Mouse (Mus musculus): ENCODE data around the gene Nav3. TPM values are rescaled to one million over a fixed set of nuclear protein-coding genes. Genes with fewer than 3 reads are reported as not detected.

Nav3 gene
- polyA plus RNA-seq, 1 experiment from 2014 or later: 1.0 TPM

DNA sequence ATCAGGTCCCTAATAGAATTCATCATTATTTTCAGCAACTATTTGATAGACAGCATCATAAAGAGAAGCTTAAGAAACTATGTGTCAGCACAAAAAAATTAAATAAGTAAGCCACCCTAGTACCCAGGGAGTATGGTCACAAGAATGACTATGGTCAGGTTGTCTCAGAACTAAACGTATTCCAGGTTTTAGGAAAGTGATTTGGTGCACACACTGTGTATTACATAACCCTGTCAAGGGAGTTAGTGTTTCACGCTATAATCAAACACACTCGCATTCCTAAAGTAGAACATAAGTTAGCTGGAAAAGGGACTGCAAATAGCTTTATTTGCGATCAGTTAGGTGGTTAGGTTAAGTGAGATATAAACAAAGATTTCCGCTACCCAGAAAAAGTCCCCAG, 126.0 kb downstream of the Nav3 start:
- H3K4me3 ChIP-seq: no peak overlapping the region
- no peaks in the 10 kb centered on the region for H3K4me1 ChIP-seq
- H3K27ac ChIP-seq: no peak overlapping the region
- H3K36me3 ChIP-seq (replicated peaks): no peaks in the 10 kb centered on the region
- no peaks in the 10 kb centered on the region for H3K9me3 ChIP-seq
- no peaks in the 10 kb centered on the region for H3K27me3 ChIP-seq (ENCODE audit: poor library complexity, severe bottlenecking)
- WGBS: 92% methylated on average over 5 of the region's 5 CpGs
- DNase-seq (ENCODE audit: extremely low spot score, low spot score): no peak

DNA sequence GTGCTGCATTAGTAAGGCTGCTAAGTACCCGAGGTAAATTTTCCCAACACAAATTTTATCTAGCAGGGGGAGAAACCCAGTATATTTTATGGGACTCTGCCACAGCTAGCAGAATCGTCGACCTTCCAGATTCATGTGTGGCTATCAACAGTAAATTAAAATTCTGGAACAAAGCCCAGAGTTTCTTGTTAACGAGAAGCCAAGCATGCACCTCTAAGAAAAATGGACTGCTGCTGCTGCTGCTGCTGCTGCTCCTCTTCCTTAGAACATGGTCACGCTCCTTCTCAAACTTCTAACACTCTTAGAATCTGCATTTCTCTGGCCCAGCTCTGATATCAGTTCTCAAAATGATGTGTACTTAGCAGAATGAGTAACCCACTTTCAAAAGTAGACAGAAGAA, 126.4 kb downstream of the Nav3 start:
- H3K4me1 ChIP-seq: no peaks in the 10 kb centered on the region
- WGBS: 81% methylated on average over 5 of the region's 5 CpGs
- no peaks in the 10 kb centered on the region for H3K36me3 ChIP-seq (replicated peaks)
- no peak for DNase-seq (ENCODE audit: extremely low spot score, low spot score)
- H3K9me3 ChIP-seq: no peaks in the 10 kb centered on the region
- H3K27ac ChIP-seq: no peak overlapping the region
- H3K4me3 ChIP-seq: no peak overlapping the region
- no peaks in the 10 kb centered on the region for H3K27me3 ChIP-seq (ENCODE audit: poor library complexity, severe bottlenecking)

DNA sequence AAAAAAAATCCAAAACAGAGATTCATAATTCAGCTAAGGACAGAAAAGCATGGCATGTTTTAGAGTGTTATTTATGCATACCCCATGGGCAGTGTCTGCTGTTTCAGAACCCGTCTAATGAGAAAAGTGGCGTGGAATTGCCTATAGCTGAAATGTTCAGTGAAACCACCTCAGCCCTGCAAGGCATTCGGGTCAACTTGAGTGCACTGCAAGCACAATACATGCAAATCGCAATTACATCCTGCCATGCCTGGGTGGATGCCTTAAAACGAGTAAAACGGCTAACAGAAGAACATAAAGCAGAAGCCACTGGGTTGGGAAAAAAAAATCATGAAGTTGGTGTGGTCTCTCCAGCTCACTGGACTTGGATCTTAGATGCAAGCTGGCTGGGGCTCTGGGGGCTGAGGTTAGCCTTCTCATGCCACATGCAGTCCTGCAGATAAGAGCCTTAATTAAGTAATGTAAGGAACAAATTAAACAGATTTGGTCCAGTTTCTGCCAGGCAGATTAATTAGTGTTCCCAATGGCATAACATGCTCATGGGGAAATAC, 133.8 kb downstream of the Nav3 start:
- H3K4me3 ChIP-seq: no peak overlapping the region
- no peaks in the 10 kb centered on the region for H3K9me3 ChIP-seq
- WGBS: 74% methylated on average over 6 of the region's 6 CpGs
- H3K36me3 ChIP-seq (replicated peaks): no peaks in the 10 kb centered on the region
- DNase-seq (ENCODE audit: extremely low spot score, low spot score): no peak
- no peaks in the 10 kb centered on the region for H3K27me3 ChIP-seq (ENCODE audit: poor library complexity, severe bottlenecking)
- no peak overlapping the region for H3K27ac ChIP-seq
- H3K4me1 ChIP-seq: no peaks in the 10 kb centered on the region

DNA sequence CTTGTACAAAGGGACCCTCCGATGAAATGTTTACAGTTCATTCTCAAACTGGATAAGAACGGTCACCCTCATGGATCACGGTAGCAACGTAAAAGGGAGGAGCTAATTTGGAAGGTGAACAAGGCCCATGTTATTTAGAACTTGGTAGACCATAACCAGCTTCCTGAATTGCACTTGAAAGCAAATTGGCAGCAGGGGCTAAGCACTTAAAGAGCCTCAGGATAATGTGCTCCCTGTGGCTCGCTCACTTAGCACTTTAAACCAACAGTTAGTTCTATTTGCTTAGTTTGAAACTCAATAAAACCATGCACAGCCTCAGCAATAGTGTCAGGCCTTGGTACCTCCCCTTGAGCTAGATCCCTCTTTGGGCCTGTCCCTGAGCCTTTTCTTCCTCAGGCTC, 138.7 kb downstream of the Nav3 start:
- Histone ChIP-seq H3K36me3 (replicated peaks) (no peaks in the 10 kb centered on the region), H3K27me3 (ENCODE audit: poor library complexity, severe bottlenecking) (no peaks in the 10 kb centered on the region), H3K27ac (no peak overlapping the region), H3K4me3 (no peak overlapping the region), H3K4me1 (0 out of 2 replicates have a peak, but pooled peaks cover 3% of the 10 kb centered on the region), H3K9me3 (no peaks in the 10 kb centered on the region)
- DNase-seq (ENCODE audit: extremely low spot score, low spot score): no peak
- WGBS: 82% methylated on average over 5 of the region's 5 CpGs

DNA sequence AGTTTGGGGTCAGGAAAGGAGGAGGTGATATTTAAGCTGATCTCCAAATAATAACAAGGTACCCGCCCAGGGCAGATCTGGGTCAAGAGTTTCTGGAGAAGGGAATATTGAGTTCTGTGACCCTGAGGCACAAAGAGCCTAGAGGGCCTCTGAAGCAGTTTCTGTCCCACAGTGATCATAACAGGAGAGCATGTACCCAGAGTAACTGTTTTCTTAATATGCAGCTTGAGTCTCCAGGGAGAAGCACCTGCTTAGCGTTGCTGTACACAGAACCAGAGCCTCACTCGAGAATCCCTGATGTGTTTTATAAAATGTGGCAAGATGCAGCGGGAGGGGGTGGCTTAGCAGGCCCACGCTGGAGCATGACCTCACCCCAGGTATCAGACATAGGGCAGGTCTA, 141.5 kb downstream of the Nav3 start:
- H3K9me3 ChIP-seq: no peaks in the 10 kb centered on the region
- H3K4me3 ChIP-seq: no peak overlapping the region
- no peaks in the 10 kb centered on the region for H3K27me3 ChIP-seq (ENCODE audit: poor library complexity, severe bottlenecking)
- no peak overlapping the region for H3K27ac ChIP-seq
- H3K4me1 ChIP-seq: 0 out of 2 replicates have a peak, but pooled peaks cover 3% of the 10 kb centered on the region
- H3K36me3 ChIP-seq (replicated peaks): no peaks in the 10 kb centered on the region
- WGBS: 72% methylated on average over 5 of the region's 5 CpGs
- DNase-seq (ENCODE audit: extremely low spot score, low spot score): no peak

- DNase-seq (ENCODE audit: extremely low spot score, low spot score): no peak
- H3K36me3 ChIP-seq (replicated peaks): no peaks in the 10 kb centered on the region
- no peak overlapping the region for H3K27ac ChIP-seq
- H3K4me1 ChIP-seq: 0 out of 2 replicates have a peak, but pooled peaks cover 3% of the 10 kb centered on the region
- no peaks in the 10 kb centered on the region for H3K9me3 ChIP-seq
- no peak overlapping the region for H3K4me3 ChIP-seq
- 95% methylated on average over 7 of the region's 7 CpGs for WGBS
- H3K27me3 ChIP-seq (ENCODE audit: poor library complexity, severe bottlenecking): no peaks in the 10 kb centered on the region
Observed at GRCm38 (mm10) chr10:110313959-110314358, 142.0 kb downstream of the Nav3 start.

GRCm38 (mm10) chr10:110309511-110309910, 146.5 kb downstream of the Nav3 start:
- Histone ChIP-seq H3K36me3 (replicated peaks) (no peaks in the 10 kb centered on the region), H3K27ac (no peak overlapping the region), H3K9me3 (no peaks in the 10 kb centered on the region), H3K4me1 (0 out of 2 replicates have a peak, but pooled peaks cover 1% of the 10 kb centered on the region), H3K27me3 (ENCODE audit: poor library complexity, severe bottlenecking) (no peaks in the 10 kb centered on the region), H3K4me3 (no peak overlapping the region)
- DNase-seq (ENCODE audit: extremely low spot score, low spot score): no peak
- WGBS: 92% methylated on average over 4 of the region's 4 CpGs

DNA sequence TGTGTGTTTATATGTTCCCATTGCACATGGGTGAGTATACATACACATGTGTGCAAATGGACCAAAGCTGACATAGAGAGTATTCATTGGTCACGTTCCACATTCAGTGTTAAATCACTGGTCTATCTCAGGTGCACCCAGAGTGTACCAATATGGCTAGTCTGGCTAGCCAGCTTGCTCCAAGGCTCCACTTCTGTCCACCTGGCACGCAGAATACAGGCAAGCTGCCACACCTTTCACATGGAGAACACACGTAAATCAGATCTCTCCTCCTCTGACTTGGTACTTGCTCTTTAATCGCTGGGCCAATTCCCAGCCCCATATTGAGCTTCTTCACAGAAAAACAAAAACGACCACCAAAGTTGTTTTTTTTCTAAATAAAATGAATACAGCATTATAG, 150.4 kb downstream of the Nav3 start:
- Histone ChIP-seq H3K27me3 (ENCODE audit: poor library complexity, severe bottlenecking) (no peaks in the 10 kb centered on the region), H3K4me1 (no peaks in the 10 kb centered on the region), H3K9me3 (no peaks in the 10 kb centered on the region), H3K36me3 (replicated peaks) (no peaks in the 10 kb centered on the region), H3K4me3 (no peak overlapping the region), H3K27ac (no peak overlapping the region)
- 86% methylated on average over 5 of the region's 5 CpGs for WGBS
- no peak for DNase-seq (ENCODE audit: extremely low spot score, low spot score)

DNA sequence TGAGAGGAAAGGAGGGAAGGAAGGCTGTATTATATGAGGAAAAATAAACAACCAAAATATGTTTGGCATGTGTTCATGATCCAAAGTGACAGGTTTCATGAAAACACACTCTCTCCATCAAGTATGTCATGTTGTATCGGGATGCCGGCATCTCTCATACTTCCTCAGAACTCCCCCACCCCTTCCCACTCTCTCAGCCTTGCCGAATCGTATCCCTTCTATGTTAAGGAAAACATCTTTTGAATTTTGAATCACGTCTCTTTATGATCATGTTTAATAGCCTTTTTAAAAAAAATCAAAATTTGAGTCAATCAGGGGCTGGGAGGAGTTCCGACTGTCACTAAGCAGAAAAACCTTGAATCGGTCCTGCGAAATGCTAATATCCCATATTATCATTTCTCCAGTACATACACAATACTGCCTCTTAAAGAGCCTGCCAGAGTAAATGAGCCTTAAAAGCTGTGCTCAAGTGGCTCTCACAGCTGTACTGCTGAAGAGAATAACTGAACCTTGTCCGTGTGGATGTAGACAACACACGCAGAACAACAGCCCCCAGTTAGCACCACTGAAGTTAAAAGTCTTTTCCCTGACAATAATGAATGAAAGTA, 165.9 kb downstream of the Nav3 start:
- Histone ChIP-seq H3K36me3 (replicated peaks) (no peaks in the 10 kb centered on the region), H3K4me1 (no peaks in the 10 kb centered on the region), H3K27me3 (ENCODE audit: poor library complexity, severe bottlenecking) (no peaks in the 10 kb centered on the region), H3K9me3 (no peaks in the 10 kb centered on the region), H3K4me3 (no peak overlapping the region), H3K27ac (no peak overlapping the region)
- no peak for DNase-seq (ENCODE audit: extremely low spot score, low spot score)
- 94% methylated on average over 10 of the region's 10 CpGs for WGBS

DNA sequence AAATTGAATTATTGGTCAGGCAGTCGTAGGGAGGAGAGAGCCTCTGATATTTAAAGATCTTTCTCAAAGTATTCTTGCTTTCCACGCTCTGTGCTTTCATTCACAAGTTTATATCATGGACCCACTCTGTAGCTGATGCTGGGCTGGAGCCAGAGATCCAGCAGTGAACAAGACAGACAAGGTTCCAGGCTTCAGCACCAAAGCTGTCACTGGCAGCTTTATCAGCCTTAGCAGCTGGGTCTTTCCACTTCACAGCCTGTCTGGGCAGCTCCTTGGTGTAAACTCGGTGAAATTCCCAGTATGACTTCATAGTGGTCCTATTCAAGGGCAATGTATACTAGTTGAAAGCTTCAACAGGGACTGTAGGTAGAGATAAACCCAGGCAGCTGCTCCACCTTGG, 172.1 kb downstream of the Nav3 start:
- DNase-seq (ENCODE audit: extremely low spot score, low spot score): no peak
- WGBS: 85% methylated on average over 3 of the region's 3 CpGs
- Histone ChIP-seq H3K36me3 (replicated peaks) (no peaks in the 10 kb centered on the region), H3K4me3 (no peak overlapping the region), H3K4me1 (no peaks in the 10 kb centered on the region), H3K27me3 (ENCODE audit: poor library complexity, severe bottlenecking) (no peaks in the 10 kb centered on the region), H3K9me3 (no peaks in the 10 kb centered on the region), H3K27ac (no peak overlapping the region)

GRCm38 (mm10) chr10:110272818-110273217, 183.2 kb downstream of the Nav3 start:
- no peaks in the 10 kb centered on the region for H3K9me3 ChIP-seq
- H3K27me3 ChIP-seq (ENCODE audit: poor library complexity, severe bottlenecking): no peaks in the 10 kb centered on the region
- H3K4me1 ChIP-seq: no peaks in the 10 kb centered on the region
- no peak overlapping the region for H3K27ac ChIP-seq
- no peak overlapping the region for H3K4me3 ChIP-seq
- H3K36me3 ChIP-seq (replicated peaks): no peaks in the 10 kb centered on the region
- no peak for DNase-seq (ENCODE audit: extremely low spot score, low spot score)
- 94% methylated on average over 2 of the region's 2 CpGs for WGBS

DNA sequence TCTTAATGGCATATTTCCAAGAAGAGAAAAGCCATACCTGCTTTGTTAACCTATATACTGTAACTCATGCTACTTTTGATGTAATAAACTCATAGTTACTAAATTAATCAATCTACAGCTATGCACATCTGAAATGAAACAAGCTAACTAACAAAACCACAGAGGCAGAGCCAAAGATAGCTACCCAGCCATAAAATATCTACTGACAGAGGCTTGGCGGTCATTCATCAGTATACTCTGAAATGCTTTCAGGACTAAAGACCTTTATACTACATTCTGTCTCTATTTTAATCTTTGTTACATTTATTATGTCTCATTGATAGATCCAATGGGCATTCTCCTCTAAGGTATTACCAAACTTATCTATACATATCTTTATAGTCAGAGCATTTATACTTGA, 185.4 kb downstream of the Nav3 start:
- DNase-seq (ENCODE audit: extremely low spot score, low spot score): no peak
- no peaks in the 10 kb centered on the region for H3K9me3 ChIP-seq
- H3K4me3 ChIP-seq: no peak overlapping the region
- 83% methylated on average over 1 of the region's 1 CpGs for WGBS
- H3K36me3 ChIP-seq (replicated peaks): no peaks in the 10 kb centered on the region
- H3K27ac ChIP-seq: no peak overlapping the region
- H3K4me1 ChIP-seq: no peaks in the 10 kb centered on the region
- H3K27me3 ChIP-seq (ENCODE audit: poor library complexity, severe bottlenecking): no peaks in the 10 kb centered on the region

DNA sequence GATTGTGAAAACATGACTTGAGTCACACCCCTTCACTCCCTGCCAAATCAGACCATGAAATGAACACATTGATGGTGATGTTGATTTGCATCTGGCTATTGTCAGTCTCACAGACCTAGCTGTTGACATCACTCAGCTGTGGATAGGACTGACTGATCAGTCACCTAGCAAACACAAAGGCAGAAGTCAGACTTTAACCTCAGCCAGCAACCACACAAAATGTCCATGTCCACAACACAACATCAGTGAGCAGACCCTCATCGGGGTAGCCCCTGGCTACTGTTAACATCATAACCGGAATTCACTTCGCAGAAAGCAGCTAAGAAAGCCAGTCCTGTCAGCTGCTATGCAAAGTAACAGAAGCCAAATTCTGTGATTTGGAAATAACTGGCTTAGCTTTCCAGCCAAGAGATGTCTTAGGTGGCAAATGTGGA, 213.9 kb downstream of the Nav3 start:
- Histone ChIP-seq H3K27ac (no peak overlapping the region), H3K36me3 (replicated peaks) (no peaks in the 10 kb centered on the region), H3K4me1 (peaks cover 6% of the 10 kb centered on the region), H3K4me3 (no peak overlapping the region), H3K9me3 (no peaks in the 10 kb centered on the region), H3K27me3 (ENCODE audit: poor library complexity, severe bottlenecking) (no peaks in the 10 kb centered on the region)
- DNase-seq (ENCODE audit: extremely low spot score, low spot score): no peak
- 83% methylated on average over 3 of the region's 3 CpGs for WGBS

DNA sequence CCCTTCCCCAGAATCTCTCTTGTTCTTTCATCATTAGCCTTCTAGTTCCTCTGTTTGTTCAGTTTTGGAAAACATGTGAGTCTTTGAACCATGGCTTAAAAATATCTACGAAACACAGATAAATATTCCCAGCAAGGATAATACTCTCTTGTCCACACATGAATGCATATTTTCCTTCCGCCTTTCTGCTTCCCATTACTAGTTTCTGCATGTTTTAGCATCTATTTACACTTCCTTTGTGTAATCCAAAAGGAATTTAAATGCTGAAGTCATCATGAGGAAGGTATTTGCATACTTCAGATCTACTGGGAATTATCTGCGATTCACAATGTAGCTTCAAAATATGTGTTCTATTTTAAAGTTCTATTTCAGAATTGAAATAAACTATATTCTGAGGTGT, 215.3 kb downstream of the Nav3 start:
- no peaks in the 10 kb centered on the region for H3K27me3 ChIP-seq (ENCODE audit: poor library complexity, severe bottlenecking)
- DNase-seq (ENCODE audit: extremely low spot score, low spot score): no peak
- WGBS: 84% methylated on average over 3 of the region's 3 CpGs
- H3K4me1 ChIP-seq: peaks cover 6% of the 10 kb centered on the region
- H3K9me3 ChIP-seq: no peaks in the 10 kb centered on the region
- no peak overlapping the region for H3K27ac ChIP-seq
- H3K4me3 ChIP-seq: no peak overlapping the region
- H3K36me3 ChIP-seq (replicated peaks): no peaks in the 10 kb centered on the region

All from forebrain, embryonic 10.5 days (tissue).